Mouse (Mus musculus): Measurements from ENCODE around the gene Edaradd.
"Not testable (repeated sequence)": the region's sequence is repeated elsewhere in the genome, so short reads cannot be mapped to it uniquely, and the experiment has no call there.

Edaradd gene

GRCm38 (mm10) chr13:12511189-12511965, 8.9 kb downstream of the Edaradd start:
- DNase-seq, result no peak

- DNase-seq, result no peak
Measured at GRCm38 (mm10) chr13:12510032-12510431, 10.2 kb downstream of the Edaradd start.

GRCm38 (mm10) chr13:12507426-12507825, 12.8 kb downstream of the Edaradd start:
- DNase-seq, result no peak

- DNase-seq, result no peak
Measured at GRCm38 (mm10) chr13:12505359-12505758, 14.9 kb downstream of the Edaradd start.

GRCm38 (mm10) chr13:12503238-12503751, 16.9 kb downstream of the Edaradd start:
- DNase-seq, result no peak

GRCm38 (mm10) chr13:12502665-12503237, 17.5 kb downstream of the Edaradd start:
- no peak for DNase-seq

- no peak for DNase-seq
Measured at GRCm38 (mm10) chr13:12499107-12499506, 21.1 kb downstream of the Edaradd start.

GRCm38 (mm10) chr13:12497809-12498208, 22.4 kb downstream of the Edaradd start:
- DNase-seq, result no peak

- DNase-seq, result no peak
Measured at GRCm38 (mm10) chr13:12494750-12495149, 25.5 kb downstream of the Edaradd start.

- no peak for DNase-seq
Measured at GRCm38 (mm10) chr13:12492515-12492914, 27.7 kb downstream of the Edaradd start.

GRCm38 (mm10) chr13:12485640-12486039, 34.6 kb downstream of the Edaradd start:
- DNase-seq, result no peak

GRCm38 (mm10) chr13:12485197-12485596, 35.0 kb downstream of the Edaradd start:
- no peak for DNase-seq

GRCm38 (mm10) chr13:12479802-12480201, 40.4 kb downstream of the Edaradd start:
- no peak for DNase-seq

- no peak for DNase-seq
Measured at GRCm38 (mm10) chr13:12478301-12478700, 41.9 kb downstream of the Edaradd start.

GRCm38 (mm10) chr13:12476886-12477285, 43.4 kb downstream of the Edaradd start:
- DNase-seq, result no peak

- no peak for DNase-seq
Measured at GRCm38 (mm10) chr13:12475239-12475638, 45.0 kb downstream of the Edaradd start.

GRCm38 (mm10) chr13:12473724-12474378, 46.4 kb downstream of the Edaradd start:
- peak; percentile 69 to 81 for DNase-seq

GRCm38 (mm10) chr13:12468488-12468887, 51.8 kb downstream of the Edaradd start:
- DNase-seq, result no peak

GRCm38 (mm10) chr13:12464844-12465243, 55.4 kb downstream of the Edaradd start, which contains the start of gene Lgals8:
Gene Lgals8 (minus strand): TSS chr13:12464944.
- DNase-seq, result no peak

- DNase-seq, result not testable (repeated sequence)
Measured at GRCm38 (mm10) chr13:12464159-12464558, 56.1 kb downstream of the Edaradd start.

GRCm38 (mm10) chr13:12462623-12463022, 57.6 kb downstream of the Edaradd start:
- no peak for DNase-seq

- DNase-seq, result no peak
Measured at GRCm38 (mm10) chr13:12461730-12462119, 58.5 kb downstream of the Edaradd start.

- DNase-seq, result peak; percentile 96 to 97
Measured at GRCm38 (mm10) chr13:12460881-12461729, 59.1 kb downstream of the Edaradd start.
